Mouse (Mus musculus) thymus, adult 2 months (tissue): ENCODE measurements at regions not wholly inside any gene's neighbourhood (a gene's known extent, or its start where the extent isn't known, plus 50 kb on each side); places are given as distances from the start of the nearest gene placed in this dataset.

Source experiments
- CTCF ChIP-seq: fragments of 200-500 bp; IDR thresholded peaks from 2 replicates; pipeline ENCODE4 v1.5.1; 2012; ENCODE audit warnings: mild to moderate bottlenecking, control low read depth, low read length, moderate library complexity, borderline replicate concordance; ENCODE audit not compliant: control insufficient read depth, poor library complexity, insufficient read depth; ENCODE audit errors: extremely low read depth
- POLR2A ChIP-seq: fragments of 200-500 bp; IDR thresholded peaks from 2 replicates; pipeline ENCODE4 v1.6.1; 2012; ENCODE audit warnings: mild to moderate bottlenecking, low read length, control low read depth, moderate library complexity; ENCODE audit not compliant: control insufficient read depth, poor library complexity, insufficient read depth; ENCODE audit errors: extremely low read depth

DNA sequence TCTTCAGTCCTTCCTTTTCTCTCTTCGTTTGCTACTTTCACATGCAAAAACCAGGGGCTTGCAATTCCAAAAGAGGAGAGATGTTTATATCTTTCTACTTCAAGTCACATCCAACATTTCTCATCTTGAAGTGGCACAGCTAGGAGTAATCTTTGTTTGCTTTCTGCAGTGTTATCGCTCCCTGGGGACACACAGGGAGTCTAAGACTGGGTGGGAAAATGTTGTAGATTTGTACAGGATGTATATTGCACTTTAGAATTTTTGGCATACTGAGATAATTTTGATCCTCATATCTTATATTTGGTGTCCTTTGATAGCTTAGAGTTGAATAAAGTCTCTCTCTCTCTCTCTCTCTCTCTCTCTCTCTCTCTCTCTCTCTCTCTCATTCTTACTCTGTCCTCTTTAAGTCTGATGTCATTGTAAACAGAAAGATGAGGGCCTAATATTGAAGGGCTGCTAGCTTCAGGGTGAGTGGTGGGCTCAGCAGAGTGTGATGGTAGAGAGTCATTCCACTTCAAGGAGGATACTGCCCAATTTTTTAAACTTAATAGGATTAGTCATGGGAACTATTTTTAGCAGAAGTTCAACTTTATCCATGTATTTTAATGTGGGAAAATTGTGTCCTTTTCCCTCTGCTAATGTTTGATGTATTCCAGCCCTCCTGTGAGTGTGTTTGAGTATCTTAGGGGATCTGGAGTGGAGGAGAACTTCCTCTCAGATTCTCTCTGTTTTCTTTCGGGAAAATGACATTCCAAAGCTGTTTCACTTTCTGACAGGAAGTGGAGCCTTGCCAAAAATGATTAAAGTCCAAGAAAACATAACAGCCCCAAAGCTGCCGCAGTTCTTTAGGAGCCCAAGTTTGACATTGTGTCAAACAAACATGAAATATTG lies 397.3 kb upstream of the Zeb2 start:
- TF ChIP-seq POLR2A = no peak
- no peak for TF ChIP-seq CTCF
